Mouse (Mus musculus): ENCODE results near the gene Ubn1.

- no peak for TF ChIP-seq POLR2AphosphoS2 (IDR thresholded peaks at IDR 0.05; ENCODE audit: insufficient read length, low read depth)
- no peak for TF ChIP-seq MYOG (IDR thresholded peaks at IDR 0.05; ENCODE audit: control insufficient read depth in 1 of 3, insufficient read depth in 1 of 3, insufficient read length in 2 of 3, low read depth in 2 of 3)
- no peak for TF ChIP-seq POLR2A (IDR thresholded peaks at IDR 0.05; ENCODE audit: insufficient read length, low read depth)
- TF ChIP-seq CEBPB (IDR thresholded peaks at IDR 0.05; ENCODE audit: insufficient read depth, poor library complexity, severe bottlenecking) = no peak
- TF ChIP-seq USF1 (IDR thresholded peaks at IDR 0.05; ENCODE audit: low read depth) = no peak
Observed at GRCm38 (mm10) chr16:5131251-5131922, 81.5 kb downstream of the Ubn1 start.

Measured in myocyte (in vitro differentiated cells).